Mouse (Mus musculus): Measurements from ENCODE around the gene 2210016L21Rik.
"Not testable (repeated sequence)": the region's sequence is repeated elsewhere in the genome, so short reads cannot be mapped to it uniquely, and the experiment has no call there.

The 2210016L21Rik gene

DNA sequence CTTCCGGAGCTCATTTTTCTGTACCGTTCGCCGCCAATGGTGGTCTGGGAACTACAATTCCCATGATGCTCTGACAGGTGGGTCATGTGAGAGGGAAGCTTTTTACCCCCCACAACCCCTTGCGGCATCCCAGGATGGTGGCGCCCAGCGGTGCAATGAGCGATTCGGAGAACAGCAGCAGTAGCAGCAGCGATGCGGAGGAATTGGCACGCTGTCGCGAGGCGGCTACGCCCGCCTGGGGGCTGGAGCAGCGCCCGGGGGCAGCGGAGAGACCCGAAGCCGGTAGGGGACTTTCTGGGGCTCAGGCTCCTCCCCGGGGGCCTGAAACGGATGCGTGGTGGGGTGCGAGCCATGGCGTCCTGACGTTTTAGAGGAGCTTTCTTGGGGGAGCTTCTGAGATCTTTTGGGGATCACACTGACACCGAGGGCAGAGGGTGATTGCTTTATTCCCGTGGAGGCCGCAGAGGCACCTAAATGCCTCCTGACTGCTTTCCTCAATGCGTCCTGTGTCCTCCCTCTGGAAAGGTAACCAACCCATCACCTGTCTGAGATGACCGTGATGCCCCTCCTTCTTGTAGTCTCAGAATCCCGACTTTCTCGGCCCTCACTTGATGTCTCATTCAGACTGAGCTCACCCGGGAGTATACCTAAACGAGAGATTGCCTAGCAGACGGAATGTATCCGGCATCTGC lies at the start of gene 2210016L21Rik:
TSS of gene 2210016L21Rik (plus strand) at position 85 of the 692 bp plus-strand sequence.
- DNase-seq, result peak; percentile 87

DNA sequence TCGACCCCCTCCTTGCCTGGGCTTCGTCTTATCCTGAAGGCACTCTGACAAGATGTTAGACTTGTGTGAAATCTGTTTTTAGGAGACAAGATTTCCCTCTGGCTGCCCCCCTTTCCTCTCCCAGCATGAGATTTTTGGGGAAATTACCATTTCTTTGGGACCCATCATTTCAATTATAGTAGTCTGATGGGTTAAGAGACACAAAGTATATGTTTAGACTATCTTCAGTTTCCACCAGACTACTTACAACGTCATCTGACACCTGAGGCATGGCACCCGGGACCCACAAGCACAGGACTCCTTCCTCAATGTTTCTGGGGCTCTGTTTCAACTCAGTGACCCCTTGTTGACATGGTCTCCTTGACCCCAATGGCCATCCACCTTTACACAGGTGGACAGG lies 46.4 kb upstream of the 2210016L21Rik start:
- no peak for DNase-seq

DNA sequence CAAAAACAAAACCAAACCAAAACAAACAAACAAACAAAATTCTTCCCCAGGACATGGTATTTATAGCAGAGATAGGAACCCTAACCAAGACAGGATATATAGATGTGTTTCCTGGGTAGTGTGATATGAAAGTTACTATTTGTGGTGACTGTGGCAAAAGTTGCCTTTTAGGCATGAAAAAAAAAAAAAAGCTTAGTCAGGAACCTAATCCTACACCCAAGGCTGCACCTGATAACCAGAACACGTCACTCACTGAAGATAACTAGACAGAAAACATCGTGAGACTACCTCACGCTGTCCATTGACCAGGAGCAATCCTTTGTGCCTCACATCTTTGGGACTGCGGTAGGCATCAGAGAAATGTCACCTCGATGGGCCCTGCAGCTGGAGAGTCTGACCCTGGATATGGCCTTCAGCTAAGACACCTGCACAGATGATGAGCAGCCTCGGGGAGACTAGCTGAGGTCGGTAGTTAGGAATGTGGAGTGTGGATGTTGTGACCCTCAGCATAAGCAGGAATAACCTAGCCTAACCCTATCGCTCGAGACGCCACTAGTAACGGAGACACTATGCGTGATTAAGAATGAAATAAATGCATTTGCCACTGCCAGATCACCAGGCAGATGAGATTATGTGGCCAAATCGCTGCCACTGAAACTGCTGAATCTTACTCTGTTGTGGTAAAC lies 45.1 kb upstream of the 2210016L21Rik start, which contains the start of gene Oasl2:
TSS of gene Oasl2 (plus strand) at position 249 of the 686 bp plus-strand sequence.
- no peak for DNase-seq

- peak; percentile 59 for DNase-seq
Observed at GRCm38 (mm10) chr5:114897374-114897793, 44.6 kb upstream of the 2210016L21Rik start.

GRCm38 (mm10) chr5:114898857-114899256 lies 43.1 kb upstream of the 2210016L21Rik start:
- DNase-seq, result no peak

- DNase-seq, result peak; percentile 67
Observed at GRCm38 (mm10) chr5:114902413-114902812, 39.5 kb upstream of the 2210016L21Rik start.

GRCm38 (mm10) chr5:114908598-114909305 lies 33.2 kb upstream of the 2210016L21Rik start:
- no peak for DNase-seq

DNA sequence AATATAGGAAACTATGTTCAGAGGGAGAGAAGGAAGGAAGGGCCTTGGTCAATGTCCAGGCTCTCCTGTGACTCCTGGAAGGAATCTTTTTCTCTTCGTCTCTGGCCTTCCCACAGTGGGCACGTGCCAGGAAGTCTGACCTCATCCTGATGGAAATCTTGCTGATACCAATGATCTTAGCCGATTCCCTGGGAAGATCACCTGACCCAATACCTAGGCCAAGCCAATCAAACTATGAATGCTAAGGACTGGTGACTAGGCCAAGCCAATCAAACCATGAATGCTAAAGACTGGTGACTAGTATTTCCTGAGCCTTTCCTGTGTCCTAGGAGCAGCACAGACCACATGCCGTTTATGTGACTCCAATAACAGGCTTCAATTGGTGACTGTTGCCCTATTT lies 28.3 kb upstream of the 2210016L21Rik start:
- DNase-seq, result peak; percentile 31

GRCm38 (mm10) chr5:114914855-114915254 lies 27.1 kb upstream of the 2210016L21Rik start:
- DNase-seq, result no peak

GRCm38 (mm10) chr5:114915854-114916253 lies 26.1 kb upstream of the 2210016L21Rik start:
- no peak for DNase-seq

DNA sequence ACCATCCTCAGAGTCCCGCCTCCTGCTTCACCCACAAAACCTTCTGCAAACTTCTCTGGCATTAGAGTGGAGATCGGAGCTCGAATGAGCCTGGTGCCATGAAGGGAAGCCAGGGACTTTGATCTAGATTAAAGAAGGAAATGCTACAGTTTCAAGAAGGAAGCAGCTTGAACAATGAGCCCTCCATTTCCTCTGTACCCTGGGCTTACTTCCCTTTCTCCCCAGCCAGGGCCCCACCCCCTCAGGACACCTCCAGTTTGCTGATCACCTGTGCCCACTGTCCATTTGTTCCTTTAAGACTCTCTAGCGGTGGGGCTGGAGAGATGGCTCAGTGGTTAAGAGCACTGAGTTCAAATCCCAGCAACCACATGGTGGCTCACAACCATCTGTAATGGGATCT lies 25.2 kb upstream of the 2210016L21Rik start:
- DNase-seq, result no peak

DNA sequence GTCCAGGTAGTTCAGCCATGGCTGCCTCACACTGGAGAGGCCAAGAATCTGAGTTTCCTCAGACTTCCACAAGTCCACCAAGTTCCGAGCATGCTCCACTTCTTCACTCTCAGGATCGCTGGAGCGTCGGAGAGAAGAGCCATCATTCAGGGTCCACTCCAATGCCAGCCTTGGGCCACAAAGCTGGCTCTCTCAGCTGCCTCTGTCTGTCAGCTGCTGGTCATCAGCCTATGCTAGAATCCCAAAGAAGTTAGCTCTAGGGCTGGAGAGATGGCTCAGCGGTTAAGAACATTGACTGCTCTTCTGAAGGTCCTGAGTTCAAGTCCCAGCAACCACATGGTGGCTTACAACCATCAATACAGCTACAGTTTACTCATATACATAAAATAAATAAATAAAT lies 24.6 kb upstream of the 2210016L21Rik start:
- not testable (repeated sequence) for DNase-seq

- peak; percentile 42 for DNase-seq
Observed at GRCm38 (mm10) chr5:114921551-114922365, 20.2 kb upstream of the 2210016L21Rik start.

- DNase-seq, result no peak
Observed at GRCm38 (mm10) chr5:114922366-114922731, 19.6 kb upstream of the 2210016L21Rik start.

GRCm38 (mm10) chr5:114922998-114923473 lies 18.9 kb upstream of the 2210016L21Rik start, which contains the start of gene Oasl1:
Oasl1 (plus strand) TSS chr5:114923240.
- DNase-seq, result peak; percentile 82

- DNase-seq, result no peak
Observed at GRCm38 (mm10) chr5:114926153-114926684, 15.7 kb upstream of the 2210016L21Rik start.

GRCm38 (mm10) chr5:114926753-114927152 lies 15.2 kb upstream of the 2210016L21Rik start:
- no peak for DNase-seq

DNA sequence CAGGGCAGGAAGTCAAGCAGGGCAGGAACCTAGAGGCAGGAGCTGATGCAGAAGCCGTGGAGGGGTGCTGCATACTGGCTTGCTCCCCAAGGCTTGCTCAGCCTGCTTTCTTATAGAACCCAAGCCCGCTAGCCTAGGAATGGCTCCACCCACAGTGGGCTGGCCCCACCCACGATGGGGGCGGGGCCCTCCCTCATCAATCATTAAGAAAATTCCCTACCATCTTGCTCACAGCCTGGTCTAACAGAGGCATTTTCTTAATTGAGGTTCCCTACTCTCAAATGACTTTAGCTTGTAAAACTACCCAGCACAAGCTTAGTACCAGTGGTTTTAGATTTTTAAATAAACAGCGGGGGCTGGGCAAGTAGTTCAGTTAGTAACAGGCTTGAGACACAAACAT lies 10.3 kb upstream of the 2210016L21Rik start:
- DNase-seq, result no peak

DNA sequence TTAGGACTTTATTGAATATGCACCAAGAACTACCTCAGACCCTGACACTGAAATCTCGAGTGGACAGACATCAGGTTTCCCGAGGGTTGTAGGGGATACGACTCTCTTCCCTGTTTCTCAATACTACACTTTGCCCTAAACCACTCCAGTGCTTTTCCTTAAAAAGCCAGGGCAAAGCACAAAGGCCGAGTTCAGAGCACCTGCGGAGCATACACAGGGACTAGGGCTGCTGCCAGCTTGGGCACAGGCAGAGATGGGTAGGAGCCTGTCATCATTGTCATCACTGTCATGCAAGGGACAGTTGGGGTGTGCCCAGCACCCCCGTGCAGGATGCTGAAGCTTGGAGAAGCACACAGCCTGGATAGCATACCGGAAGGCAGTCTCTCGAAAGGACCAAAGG lies 8.8 kb upstream of the 2210016L21Rik start:
- DNase-seq, result peak; percentile 36

DNA sequence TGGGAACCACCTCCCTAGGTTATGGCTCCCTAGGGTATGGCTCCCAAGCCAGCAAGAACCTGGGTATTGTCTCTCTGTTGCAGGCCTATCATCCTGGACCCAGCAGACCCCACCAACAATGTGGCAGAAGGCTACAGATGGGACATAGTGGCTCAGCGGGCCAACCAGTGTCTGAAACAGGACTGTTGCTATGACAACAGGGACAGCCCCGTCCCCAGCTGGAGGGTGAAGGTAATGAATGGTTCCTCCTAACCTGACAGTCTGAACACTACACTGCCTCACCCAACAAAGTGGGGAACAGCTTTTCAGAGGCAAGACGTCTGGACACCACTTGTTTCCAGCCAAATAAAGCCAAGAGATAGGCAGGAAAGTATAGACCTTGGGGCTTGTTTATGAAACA lies 6.1 kb upstream of the 2210016L21Rik start:
- no peak for DNase-seq

GRCm38 (mm10) chr5:114941138-114941537 lies 820 bp upstream of the 2210016L21Rik start:
- not testable (repeated sequence) for DNase-seq

DNA sequence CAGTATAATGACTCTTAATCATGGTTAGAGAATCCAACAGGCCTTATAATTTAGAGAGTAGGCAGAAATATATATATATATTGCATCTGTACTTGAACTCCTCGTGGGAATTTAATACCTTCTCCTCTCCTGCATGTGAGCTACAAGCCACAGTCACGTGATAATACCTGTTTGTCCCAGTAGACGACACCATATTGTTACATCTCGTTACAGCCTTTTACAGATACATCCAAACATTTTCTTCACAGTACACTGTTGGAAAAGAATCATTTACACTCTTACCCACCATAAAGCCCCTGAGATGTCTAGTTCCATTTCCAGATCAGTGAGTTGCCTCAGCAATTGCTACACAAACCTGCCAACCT lies 790 bp downstream of the 2210016L21Rik start:
- DNase-seq, result no peak

Data from kidney, adult 18-20 months (tissue).